Mouse (Mus musculus) heart, embryonic 14.5 days (tissue): ENCODE measurements at regions not wholly inside any gene's neighbourhood (a gene's known extent, or its start where the extent isn't known, plus 50 kb on each side); places are given as distances from the start of the nearest gene placed in this dataset.
A peak's percentile ranks its signal among the peaks of the same experiment; 100 is the strongest.

Experiments
- ATAC-seq: fragments of 200-750 bp; cut with Nextera tagmentation; 2 replicates; pipeline ENCODE4 v1.8.0; 2017; ENCODE audit warnings: low read depth, moderate TSS enrichment; ENCODE audit not compliant: insufficient number of reproducible peaks, insufficient read depth, low FRiP score
- H3K27ac ChIP-seq, 2 experiments: fragments of 200-500 bp in 1 of 2; fragments of 300-500 bp in 1 of 2; sonication (generic) in 1 of 2; replicated peaks in 1 of 2; 2 replicates each; pipeline ENCODE4 v1.5.1; 2012 to 2014; ENCODE audit warnings: low read depth in 2 of 2, low read length in 2 of 2, control low read depth in 1 of 2, mild to moderate bottlenecking in 1 of 2, mixed read lengths in 1 of 2; ENCODE audit not compliant: control insufficient read depth in 1 of 2, insufficient read depth in 1 of 2
- H3K27me3 ChIP-seq: fragments of 300-500 bp; sonication (generic); 2 replicates; pipeline ENCODE4 v1.6.1; 2014; ENCODE audit warnings: mild to moderate bottlenecking, low read length, control low read depth; ENCODE audit not compliant: control insufficient read depth, insufficient read depth
- H3K36me3 ChIP-seq: fragments of 300-500 bp; sonication (generic); 2 replicates; pipeline ENCODE4 v1.6.1; 2014; ENCODE audit warnings: mild to moderate bottlenecking, control low read depth, low read length, mixed read lengths; ENCODE audit not compliant: control insufficient read depth, insufficient read depth
- H3K4me1 ChIP-seq, 2 experiments: fragments of 200-500 bp in 1 of 2; fragments of 300-500 bp in 1 of 2; sonication (generic) in 1 of 2; 2 replicates each; pipeline ENCODE4 v1.6.1; 2012 to 2014; ENCODE audit warnings: low read length in 2 of 2, control low read depth in 1 of 2, mixed read lengths in 1 of 2; ENCODE audit not compliant: control insufficient read depth in 2 of 2, insufficient read depth in 2 of 2
- H3K4me2 ChIP-seq: fragments of 300-500 bp; sonication (generic); 2 replicates; pipeline ENCODE4 v1.6.1; 2014; ENCODE audit warnings: mild to moderate bottlenecking, low read length
- H3K4me3 ChIP-seq, 2 experiments: fragments of 200-500 bp in 1 of 2; fragments of 300-500 bp in 1 of 2; sonication (generic) in 1 of 2; 2 replicates each; pipeline ENCODE4 v1.5.1; 2012 to 2014; ENCODE audit warnings: low read length in 2 of 2, mild to moderate bottlenecking in 2 of 2, control low read depth in 1 of 2, low read depth in 1 of 2, moderate library complexity in 1 of 2; ENCODE audit not compliant: control insufficient read depth in 1 of 2, insufficient read depth in 1 of 2
- H3K9ac ChIP-seq: fragments of 300-500 bp; sonication (generic); 2 replicates; pipeline ENCODE4 v1.6.1; 2014; ENCODE audit warnings: mild to moderate bottlenecking, low read length
- H3K9me3 ChIP-seq: fragments of 300-500 bp; sonication (generic); 2 replicates; pipeline ENCODE4 v1.6.1; 2016; ENCODE audit warnings: low read length, control low read depth; ENCODE audit not compliant: control insufficient read depth
- WGBS: fragments of 180-500 bp; shearing (Covaris S2); extraction: QIAGEN DNeasy Blood & Tissue Kit; methylation state at CpG from one replicate; pipeline ENCODE4 v1.1.7; 2014; 5-methylcytosine and 5-hydroxymethylcytosine counted together

GRCm38 (mm10) chr4:84004786-84005382 lies 479.5 kb downstream of the Ccdc171 start:
- H3K4me3 ChIP-seq: no peak overlapping the region
- no peak for ATAC-seq
- no peaks in the 10 kb centered on the region for H3K27me3 ChIP-seq
- peaks cover 5 to 6% of the 10 kb centered on the region in 2 experiments; a peak in 3 of 4 replicates for H3K4me1 ChIP-seq
- WGBS: 68% methylated on average over 10 of the region's 10 CpGs
- H3K9ac ChIP-seq: no peak overlapping the region
- no peak overlapping the region for H3K4me2 ChIP-seq
- H3K9me3 ChIP-seq: no peaks in the 10 kb centered on the region
- no peaks in the 10 kb centered on the region for H3K36me3 ChIP-seq
- H3K27ac ChIP-seq: no peak overlapping the region

DNA sequence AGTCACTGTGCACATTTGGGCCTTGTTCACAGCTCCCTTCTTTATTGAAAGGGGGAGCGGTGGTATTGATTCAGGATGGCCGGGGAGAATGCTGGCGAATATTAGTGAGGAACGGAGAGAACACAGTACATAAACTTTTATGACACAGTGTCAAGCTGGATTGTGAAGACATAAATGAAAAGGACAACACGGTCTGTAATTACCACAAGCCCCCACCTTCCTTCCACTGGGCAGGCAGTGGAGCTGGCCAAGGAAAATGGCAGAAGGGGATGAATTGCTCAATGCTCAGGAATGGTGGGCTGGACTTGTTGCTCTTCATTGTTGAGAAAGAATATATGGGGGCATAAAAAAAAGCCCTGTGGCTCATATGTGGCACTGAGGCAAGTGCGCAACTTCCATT lies 486.6 kb downstream of the Ccdc171 start:
- ATAC-seq: no peak
- Histone ChIP-seq H3K4me1 (peaks cover 10 to 11% of the 10 kb centered on the region in 2 experiments), H3K36me3 (no peaks in the 10 kb centered on the region), H3K27me3 (no peaks in the 10 kb centered on the region), H3K9ac (no peak overlapping the region), H3K9me3 (no peaks in the 10 kb centered on the region), H3K4me3 (no peak overlapping the region), H3K27ac (no peak overlapping the region), H3K4me2 (no peak overlapping the region)
- WGBS: 92% methylated on average over 6 of the region's 6 CpGs

GRCm38 (mm10) chr4:84015139-84015538 lies 489.8 kb downstream of the Ccdc171 start:
- Histone ChIP-seq H3K27ac (peak overlapping the region; percentile 57 to 84), H3K4me3 (no peak overlapping the region), H3K36me3 (no peaks in the 10 kb centered on the region), H3K9ac (0 out of 2 replicates have a peak overlapping the region, but pooled peaks have one; percentile 51), H3K27me3 (no peaks in the 10 kb centered on the region), H3K9me3 (no peaks in the 10 kb centered on the region), H3K4me1 (peaks cover 18 to 20% of the 10 kb centered on the region in 2 experiments), H3K4me2 (peak overlapping the region; percentile 44; the same call in 1 of the 2 replicates)
- ATAC-seq: no peak
- WGBS: 80% methylated on average over 4 of the region's 4 CpGs

DNA sequence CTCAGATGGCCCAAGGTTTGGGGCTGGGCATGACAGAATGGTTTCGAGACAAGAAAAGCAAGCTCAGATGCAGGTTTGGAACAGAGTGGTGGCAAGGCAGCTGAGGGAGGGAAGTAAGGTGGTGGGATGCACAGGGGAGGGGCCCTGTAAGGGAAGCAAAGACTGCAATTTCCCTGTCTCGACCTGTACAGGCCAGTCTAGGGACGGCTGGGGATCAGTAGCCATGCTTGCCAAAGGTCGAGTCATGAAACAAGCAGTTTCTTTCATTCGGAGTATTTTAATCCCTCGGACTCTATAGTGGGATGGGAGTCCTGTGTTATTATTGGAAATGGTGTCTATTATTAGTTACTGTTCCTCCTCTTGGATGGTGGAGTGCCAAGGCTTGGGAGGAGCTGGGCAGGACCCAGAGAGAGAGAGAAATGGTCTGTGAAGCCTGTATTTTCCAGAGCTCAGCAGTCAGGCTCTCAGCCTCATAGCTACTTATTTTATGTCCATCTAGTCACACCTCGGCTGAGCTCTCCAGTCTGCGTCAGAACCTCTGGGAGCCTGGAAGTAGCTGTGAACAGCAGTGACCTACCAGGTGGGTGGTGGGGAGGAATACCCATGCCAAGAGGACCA lies 490.3 kb downstream of the Ccdc171 start:
- 33% methylated on average over 8 of the region's 8 CpGs for WGBS
- Histone ChIP-seq H3K4me3 (no peak overlapping the region), H3K36me3 (no peaks in the 10 kb centered on the region), H3K4me1 (peaks cover 20% of the 10 kb centered on the region in 2 experiments), H3K4me2 (peak overlapping the region; percentile 44), H3K27me3 (no peaks in the 10 kb centered on the region), H3K9ac (peak overlapping the region; percentile 51; the same call in 1 of the 2 replicates), H3K9me3 (no peaks in the 10 kb centered on the region), H3K27ac (peak overlapping the region; percentile 57 to 84)
- ATAC-seq: peak; percentile 39; the same call in 1 of the 2 replicates

- Histone ChIP-seq H3K4me1 (peaks cover 29 to 31% of the 10 kb centered on the region in 2 experiments), H3K36me3 (no peaks in the 10 kb centered on the region), H3K27ac (peak overlapping the region in 1 of 2 experiments; percentile 20; a peak in 1 of 4 replicates), H3K4me2 (no peak overlapping the region), H3K9me3 (no peaks in the 10 kb centered on the region), H3K27me3 (no peaks in the 10 kb centered on the region), H3K4me3 (no peak overlapping the region), H3K9ac (no peak overlapping the region)
- 63% methylated on average over 7 of the region's 7 CpGs for WGBS
- no peak for ATAC-seq
These were observed 492.8 kb downstream of the Ccdc171 start for GRCm38 (mm10) chr4:84018135-84018534.

DNA sequence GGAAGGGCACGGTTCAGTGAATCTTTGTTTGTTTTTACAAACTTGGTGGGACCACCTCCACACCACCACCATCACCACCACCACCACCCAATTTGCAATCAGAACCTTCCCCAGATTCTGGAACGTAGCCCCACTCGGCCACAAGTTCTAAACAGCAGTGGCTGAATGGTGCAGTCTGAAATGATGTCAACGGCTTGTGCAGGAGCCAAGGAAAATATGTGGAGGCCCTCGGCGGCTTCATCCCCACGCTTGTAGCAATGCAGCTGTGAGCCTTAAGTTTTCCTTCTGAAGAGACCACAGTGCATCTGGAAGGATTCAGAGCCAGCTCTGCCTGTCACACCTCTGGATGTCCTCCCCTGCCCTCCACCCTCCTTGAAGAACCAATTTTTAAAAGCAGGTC lies 493.4 kb downstream of the Ccdc171 start:
- no peak for ATAC-seq
- Histone ChIP-seq H3K4me2 (no peak overlapping the region), H3K4me3 (no peak overlapping the region), H3K27ac (0 out of 4 replicates have a peak overlapping the region, but pooled peaks of 1 of the 2 experiments have one; percentile 20), H3K36me3 (no peaks in the 10 kb centered on the region), H3K9ac (no peak overlapping the region), H3K27me3 (no peaks in the 10 kb centered on the region), H3K4me1 (peaks cover 29 to 31% of the 10 kb centered on the region in 2 experiments), H3K9me3 (no peaks in the 10 kb centered on the region)
- 47% methylated on average over 7 of the region's 7 CpGs for WGBS

GRCm38 (mm10) chr4:84019500-84020255 lies 494.3 kb downstream of the Ccdc171 start:
- 67% methylated on average over 14 of the region's 14 CpGs for WGBS
- Histone ChIP-seq H3K9me3 (no peaks in the 10 kb centered on the region), H3K27ac (no peak overlapping the region), H3K4me1 (peaks cover 29 to 31% of the 10 kb centered on the region in 2 experiments), H3K4me3 (no peak overlapping the region), H3K9ac (no peak overlapping the region), H3K36me3 (no peaks in the 10 kb centered on the region), H3K27me3 (no peaks in the 10 kb centered on the region), H3K4me2 (no peak overlapping the region)
- no peak for ATAC-seq
